Mouse (Mus musculus) ES-CJ7 (cell line): ENCODE data around the gene Atp8b2.

Experiments used
- DNase-seq: peaks from one replicate; pipeline ENCODE4 v3.0.0; 2011; ENCODE audit warnings: low read depth, low spot score

Atp8b2 gene

DNA sequence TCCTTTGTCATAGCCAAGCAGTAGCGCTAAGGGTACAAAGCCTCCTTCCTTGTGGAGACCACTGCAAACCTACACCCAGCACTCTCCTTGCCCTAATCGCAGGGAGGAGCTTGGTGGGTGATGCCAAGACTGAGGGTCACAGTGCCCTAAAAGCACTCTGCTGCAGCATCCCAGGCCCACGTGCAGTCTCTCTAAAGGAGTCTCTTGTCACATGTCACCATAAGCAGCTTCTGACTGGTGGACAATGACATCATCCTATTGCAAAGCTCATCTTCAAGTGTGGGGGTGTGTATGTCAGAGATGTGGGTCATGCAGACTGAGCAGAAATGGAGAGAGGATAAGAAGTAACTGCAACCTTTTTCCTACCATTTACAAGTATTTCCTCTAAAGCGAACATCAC lies 3.9 kb downstream of the Atp8b2 start:
- DNase-seq = no peak

DNA sequence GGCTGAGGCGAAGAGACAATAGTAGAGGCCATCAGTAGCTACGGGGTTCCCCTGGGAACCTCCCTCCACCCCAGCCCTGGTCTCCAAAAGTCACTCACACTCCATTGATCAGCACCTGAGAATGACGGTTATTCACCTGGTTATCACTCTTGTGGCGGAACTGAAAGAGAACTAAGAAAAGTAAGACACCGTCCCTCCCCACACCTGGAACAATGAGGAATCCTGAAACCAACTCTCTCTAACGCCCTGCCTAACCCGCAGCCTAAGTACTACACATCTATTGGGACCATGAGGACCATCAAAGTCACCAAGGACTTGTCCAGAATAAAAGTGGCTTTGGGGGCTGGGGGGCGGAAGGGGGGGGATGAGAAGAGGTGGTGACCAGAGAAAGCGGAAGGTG lies 5.4 kb downstream of the Atp8b2 start:
- DNase-seq = no peak

DNA sequence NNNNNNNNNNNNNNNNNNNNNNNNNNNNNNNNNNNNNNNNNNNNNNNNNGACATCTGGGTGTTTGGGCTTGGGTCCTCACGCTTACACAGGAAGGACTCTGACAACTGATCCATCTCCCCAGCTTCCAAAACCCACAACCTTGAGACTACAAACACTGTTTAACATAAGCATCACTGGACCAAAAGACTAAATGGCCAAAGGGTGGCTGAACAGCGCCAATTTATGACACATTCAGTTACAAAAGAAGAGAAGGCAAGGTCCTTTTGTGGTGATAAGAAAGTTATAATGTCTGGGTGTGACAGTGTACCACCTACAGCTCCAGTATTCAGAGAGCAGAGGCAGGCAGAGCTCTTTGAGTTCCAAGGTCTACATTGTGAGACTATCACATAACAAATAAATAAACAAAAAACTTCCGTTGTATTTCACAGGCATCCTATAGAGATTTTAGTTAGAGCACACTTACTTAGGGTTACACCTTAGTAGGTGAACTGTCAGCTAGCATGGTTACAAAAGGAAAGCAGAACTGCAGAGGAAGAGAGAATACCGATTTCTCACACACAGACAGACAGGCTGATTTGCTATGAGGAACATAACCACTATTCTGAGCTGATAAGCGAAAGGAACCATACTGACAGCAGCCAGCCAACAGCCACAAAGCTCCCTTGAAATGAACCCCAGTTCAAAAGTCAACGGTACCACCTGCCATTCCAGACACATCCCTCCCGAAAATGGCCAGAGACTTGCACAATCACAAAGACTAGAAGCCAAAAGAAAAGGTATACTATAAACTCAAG lies 6.9 kb downstream of the Atp8b2 start:
- peak; percentile 58 for DNase-seq

DNA sequence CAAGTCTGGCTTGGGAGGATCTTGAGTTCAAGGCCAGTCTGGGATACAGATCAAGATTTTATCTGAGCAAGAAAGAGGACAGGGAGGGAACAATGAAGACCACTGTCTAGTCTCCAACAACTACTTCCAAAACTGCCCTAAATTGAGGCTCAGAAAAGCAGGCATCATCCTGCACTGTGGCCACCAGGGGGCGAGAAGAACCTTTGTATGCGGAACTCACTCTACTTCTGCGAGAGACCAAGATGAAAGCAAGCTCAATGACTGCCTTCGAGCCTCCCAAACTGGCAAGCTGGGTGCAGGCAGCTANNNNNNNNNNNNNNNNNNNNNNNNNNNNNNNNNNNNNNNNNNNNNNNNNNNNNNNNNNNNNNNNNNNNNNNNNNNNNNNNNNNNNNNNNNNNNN lies 9.9 kb downstream of the Atp8b2 start:
- DNase-seq = peak; percentile 78

DNA sequence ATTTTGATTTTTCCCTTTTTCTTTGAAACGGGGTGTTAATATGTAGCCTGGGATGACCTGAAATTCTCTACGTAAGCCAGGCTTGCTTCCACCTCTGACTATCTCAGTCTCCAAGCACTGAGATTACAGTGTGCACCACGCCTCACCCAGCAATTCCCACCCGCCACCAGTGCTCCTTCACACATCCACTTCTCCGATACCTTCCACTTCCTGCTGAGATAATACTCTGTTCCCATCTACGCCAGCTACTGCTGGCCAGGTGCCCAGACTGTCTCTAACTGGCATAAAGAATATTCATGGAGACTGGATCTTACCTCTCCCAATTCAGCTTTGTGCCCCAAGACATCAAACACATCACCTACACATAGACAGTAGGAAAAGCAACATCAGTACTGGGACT lies 14.7 kb downstream of the Atp8b2 start:
- DNase-seq = no peak

DNA sequence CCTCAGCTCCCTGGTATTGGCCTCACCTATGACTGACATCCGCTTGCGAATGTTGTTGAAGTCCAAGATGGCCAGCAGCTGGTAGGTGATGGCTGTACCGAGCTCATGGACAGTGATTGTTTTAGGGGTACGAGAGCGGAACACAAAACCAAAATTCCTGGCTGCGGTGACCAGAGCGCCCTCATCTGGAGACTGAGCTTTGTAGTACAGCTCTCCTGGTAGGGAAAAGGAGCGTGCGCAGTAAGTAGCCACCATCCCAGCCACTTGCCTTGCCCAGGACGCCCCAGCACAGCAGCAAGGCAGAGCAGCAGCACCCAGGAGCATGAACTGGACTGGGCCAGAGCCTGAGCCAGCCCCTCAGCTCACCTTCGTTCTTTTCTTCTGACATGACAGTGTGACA lies 15.3 kb downstream of the Atp8b2 start:
- peak; percentile 43 for DNase-seq

DNA sequence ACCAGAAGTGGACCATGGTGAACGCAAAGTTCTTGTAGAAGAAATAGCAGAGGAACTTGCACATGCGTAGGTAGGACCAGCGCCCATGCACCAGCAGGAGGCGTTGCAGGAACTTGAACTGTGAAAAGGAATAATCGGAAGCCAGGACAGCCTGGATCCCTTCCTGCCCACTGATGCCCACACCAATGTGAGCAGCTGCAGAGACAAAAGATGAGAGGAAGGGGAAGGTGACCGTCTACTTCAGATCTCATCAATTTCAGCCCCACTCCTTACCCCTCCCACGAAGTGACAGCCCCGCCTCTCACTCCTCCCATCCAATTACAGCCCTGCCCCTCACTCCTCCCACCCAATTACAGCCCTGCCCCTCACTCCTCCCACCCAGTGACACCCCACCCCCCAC lies 18.3 kb downstream of the Atp8b2 start:
- DNase-seq = no peak

DNA sequence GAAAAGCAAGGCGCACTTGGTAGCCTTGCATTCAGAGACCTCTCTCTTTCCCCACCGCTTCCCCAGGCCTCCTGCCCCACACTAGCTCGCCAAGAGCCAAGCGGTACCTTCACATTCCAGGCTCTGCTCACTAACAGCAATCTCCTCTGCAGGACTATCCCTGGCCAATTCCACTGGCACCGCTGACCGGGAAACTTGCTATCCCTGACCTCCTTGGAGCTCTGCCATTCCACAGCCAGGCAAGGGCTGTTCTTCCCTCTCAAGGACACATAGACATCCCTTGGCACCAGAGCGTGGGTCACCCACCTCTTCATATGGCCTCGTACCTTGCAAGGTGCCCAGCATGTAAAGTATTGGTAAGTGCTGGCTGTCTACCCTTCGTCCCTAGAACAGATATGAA lies 20.4 kb downstream of the Atp8b2 start:
- no peak for DNase-seq

DNA sequence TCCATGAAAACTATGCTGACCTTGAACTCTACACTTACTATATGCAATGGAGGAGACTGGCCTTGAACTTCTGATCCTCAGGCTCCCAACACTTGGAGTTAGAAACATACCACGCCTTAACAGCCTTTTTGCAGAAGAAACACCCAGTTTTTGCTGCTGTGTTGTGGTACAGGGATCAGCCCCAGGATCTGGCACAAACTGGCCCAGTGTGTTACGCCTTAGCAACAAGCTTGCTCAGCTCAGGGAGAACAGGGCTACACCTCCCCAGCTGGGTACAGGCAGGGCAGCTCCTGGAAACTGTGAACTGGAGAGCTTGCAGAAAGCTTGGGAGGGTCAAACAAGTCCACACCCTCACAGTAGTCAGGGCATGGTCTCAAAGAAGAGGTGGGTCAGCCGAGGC lies 26.8 kb downstream of the Atp8b2 start:
- DNase-seq = peak; percentile 74

DNA sequence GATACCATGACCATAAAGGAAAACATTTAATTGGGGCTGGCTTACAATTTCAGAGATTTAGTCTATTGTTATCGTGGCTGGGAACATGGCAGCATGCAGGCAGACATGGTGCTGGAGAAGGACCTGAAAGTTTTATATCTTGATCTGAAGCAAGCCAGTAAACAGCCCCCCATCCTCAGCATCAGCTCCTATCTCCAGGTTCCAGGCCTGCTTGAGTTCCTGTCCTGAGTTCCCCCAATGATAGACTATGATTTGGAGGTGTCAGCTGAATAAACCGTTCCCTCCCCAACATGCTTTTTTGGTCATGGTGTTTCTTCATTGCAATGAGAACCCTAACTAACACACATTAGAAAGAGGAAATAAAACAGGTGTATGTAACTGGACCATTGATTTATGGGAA lies 30.4 kb downstream of the Atp8b2 start:
- no peak for DNase-seq

DNA sequence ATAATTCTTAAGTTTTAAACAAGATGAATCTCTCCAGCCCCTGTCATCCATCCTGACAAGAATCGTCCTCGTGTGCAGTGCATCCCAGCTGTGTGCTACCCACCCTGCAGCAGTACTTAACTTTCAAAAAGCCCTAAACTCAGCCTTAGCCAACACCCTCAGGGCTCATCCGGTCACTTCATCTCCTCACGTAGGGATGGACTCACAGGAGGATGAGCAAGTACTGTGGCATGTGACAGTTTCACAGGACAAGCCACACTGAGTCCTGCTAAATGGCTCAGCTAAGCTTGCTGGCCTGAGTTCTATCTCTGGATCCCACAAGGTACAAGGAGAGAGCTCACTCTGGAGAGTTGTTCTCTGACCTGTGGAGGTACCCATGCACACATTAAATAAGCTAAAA lies 34.4 kb downstream of the Atp8b2 start:
- DNase-seq = no peak

DNA sequence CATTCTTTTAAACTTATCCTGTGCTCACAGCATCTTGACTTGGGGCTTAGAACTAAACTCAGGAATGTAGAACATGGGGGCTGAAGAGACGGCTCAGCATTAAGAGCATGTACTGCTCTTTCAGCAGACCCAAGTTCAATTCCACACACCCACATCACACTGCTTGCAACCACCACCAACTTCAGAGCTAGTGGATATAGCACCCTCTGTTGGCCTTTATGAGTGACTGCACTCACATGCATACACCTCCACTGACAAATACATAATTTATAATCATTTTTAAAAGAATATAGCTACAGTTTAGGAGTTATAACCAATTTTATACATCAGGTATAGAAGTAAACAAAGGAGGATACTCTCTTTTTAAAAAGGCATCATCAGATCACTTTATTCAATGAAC lies 36.9 kb downstream of the Atp8b2 start:
- DNase-seq = peak; percentile 34

DNA sequence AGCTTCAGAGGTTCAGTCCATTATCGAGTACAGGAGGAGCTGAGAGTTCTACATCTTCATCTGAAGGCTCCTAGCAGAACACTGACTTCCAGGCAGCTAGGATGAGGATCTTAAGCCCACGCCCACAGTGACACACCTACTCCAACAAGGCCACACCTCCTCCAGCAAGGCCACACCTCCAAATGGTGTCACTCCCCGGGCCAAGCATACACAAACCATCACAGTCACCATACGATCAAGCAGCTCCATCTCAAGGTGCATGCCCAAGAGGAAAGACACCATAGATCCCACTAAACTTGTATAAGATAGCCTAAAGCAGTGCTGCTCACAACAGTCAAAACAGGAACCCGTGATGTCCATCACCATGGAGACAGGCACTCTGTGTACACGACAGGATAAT lies 42.6 kb downstream of the Atp8b2 start:
- DNase-seq = peak; percentile 23

DNA sequence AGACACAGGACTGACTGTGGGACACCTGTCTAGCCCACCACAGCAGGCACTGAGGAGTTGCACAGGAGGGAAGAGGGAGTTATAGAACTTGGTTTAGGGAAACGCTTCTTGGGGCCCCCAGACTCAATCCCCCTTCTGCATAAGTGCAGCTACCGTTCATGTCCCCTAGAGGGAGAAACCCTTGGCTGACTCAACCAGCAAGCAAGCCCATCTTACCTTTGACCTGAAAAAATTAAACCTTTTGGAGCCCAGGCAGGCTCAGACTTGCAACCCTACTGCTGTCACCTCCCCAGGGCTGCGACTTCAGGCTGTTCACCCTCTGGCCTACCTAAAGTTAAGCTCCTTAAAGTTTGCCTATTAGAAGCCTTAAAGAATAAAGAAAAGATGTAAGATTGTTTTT lies 45.9 kb downstream of the Atp8b2 start:
- DNase-seq = peak; percentile 21

DNA sequence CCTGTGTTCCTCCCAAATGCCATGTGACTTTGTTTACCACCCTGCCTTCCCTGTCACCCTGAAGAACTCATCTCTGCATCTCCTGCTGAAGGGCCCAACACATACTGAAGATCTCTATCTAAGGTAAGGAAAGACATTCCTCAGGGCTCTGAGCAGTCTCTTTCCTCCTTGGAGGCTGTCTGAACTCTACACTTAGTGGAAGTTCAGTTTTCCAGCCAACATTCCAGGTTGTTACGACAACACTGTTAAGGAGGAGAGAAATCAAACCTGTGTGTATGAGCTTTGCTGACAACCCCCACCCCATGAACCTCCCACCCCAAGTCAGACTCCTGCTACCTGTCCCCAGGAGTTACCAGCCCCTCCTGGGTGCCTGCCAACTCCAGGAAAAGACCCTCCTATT lies 46.7 kb downstream of the Atp8b2 start:
- no peak for DNase-seq

DNA sequence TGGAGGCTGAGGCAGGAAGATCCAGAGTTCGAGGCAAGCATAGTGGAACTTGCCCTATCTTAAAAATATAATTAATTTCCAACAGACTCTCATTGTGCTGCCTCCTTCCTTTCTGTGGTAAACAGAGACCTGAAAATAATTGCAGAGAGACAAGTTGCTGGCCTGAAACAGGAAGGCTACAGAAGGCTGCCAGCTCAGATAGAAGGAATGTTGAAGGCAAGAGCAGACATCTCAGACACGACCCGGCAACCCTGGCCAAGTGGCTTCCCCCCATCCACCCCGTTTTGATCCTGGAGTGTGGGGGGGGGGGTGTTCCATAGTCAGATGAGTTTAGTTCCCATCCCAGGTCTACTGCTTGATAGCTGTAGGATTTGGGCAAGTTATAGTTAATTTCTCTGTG lies 48.6 kb downstream of the Atp8b2 start:
- DNase-seq = no peak

DNA sequence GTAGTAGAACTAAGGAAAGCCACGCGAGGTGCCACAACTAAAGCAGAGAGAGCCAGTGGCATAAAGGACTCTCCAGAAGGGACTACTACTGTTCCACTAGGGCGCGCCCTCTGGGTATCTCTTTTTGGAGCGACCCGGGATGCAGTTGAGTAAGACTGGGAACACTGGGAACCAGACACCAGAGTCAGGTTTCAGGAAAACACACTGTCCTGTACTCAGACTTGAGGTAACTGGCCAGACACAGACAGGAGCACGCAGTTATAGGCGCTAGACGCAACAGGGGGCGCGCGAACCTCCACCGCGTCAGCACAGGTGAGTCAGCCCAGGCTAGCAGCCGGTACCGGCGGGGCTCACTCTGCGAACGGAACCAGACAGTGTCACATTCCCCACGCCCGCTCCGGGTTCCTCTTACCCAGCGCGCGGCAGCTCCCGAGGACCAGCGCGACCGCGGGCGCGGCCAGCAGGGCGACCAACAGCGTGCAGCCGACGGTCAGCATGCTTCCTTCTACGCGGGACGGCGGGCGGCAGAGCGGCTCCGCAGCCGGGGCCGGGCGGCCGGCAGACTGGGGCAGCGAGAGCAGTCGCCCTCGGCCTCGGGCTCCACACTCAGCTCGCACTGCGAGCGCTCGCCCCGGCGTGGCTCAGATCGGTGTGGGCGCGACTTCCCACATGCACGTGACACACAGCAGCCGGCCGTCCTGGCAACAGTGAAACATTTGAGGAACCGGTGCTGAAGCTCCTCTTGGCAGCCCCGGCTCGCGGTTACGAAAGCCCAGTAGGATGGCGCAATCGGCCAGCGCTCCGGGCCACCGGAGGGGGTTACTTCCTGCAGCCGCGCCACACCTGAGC lies 50.5 kb downstream of the Atp8b2 start, which contains the start of gene Il6ra:
Gene Il6ra (minus strand): TSS at position 654 of the 849 bp plus-strand sequence.
- peak; percentile 74 for DNase-seq

DNA sequence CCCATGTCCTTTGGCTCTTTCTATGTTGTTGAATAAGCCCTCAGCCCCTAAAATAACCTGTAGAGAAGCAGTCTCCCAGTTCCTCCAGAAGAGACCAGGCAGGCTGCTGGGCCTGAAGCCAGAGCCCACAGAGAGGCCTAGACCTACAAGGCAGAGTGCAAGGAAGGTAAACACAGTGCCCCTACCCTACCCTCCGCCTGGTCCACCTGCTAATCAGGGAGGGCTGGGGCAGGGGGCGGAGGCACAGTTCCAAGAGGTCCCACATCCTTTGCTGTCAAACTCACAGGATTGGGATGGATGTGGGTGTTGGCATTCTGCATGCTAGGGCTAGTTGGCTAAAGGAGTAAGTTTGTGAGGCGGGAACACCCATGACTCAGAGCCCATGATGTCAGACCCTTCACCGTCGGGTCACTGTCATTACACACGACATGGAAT lies 51.2 kb downstream of the Atp8b2 start:
- DNase-seq = no peak

DNA sequence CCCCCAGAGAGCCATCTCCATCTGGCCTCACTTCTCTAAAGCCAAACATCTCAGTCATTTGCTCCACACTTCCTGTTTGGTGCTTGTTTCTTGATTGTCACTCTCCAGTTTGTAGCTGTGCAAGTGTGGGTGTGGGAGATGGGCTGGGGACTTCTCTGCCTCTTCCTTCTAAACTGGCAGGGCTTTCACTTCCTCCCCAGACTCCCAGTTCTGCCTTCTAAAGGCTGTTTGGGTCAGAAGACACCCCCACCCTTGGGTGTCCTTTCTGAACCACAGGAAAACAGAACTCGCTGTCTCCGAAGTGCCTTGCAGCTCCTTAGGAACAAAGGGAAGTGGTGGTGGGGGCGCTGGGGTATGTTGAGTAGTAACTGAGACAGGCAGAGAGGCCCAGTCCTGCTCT lies 52.1 kb downstream of the Atp8b2 start:
- no peak for DNase-seq

DNA sequence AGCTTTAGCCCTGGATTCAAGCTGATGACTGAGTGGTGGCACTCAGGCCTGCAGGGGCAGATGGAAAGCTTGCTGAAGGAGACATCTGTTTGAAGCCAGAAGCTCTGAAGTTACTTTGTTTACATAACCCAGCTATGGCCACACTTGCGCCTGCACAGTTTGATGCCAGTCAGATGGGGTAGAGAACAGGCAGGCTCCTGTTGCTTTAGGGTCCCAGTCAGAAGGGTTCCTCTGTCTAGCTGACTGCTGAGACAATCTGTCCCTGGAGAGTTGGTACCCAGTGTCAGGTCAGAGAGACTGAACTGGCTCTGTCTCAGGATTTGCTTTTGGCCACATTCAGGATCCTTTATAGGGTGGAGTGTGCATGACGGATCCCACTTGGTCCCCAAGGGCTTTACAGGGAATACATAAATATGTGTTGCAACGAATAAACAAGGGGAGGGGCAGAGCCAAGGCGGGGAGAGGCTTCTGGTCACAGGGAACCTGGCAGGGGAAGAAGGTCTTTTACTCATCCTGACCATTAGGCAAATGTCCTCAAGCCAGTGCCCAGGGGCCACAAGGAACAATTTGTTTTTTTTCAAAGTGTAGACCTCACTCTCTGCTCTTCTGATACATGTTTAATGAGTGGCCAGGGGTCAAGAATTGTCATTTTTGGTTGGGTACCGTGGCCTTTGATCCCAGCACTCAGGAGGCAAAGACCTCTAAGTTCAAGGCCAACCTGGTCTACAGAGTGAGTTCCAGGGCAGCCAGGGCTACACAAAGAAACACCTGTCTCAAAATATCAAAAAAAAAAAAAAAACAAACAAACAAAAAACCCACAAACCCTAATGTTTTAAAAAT lies 53.4 kb downstream of the Atp8b2 start:
- no peak for DNase-seq

DNA sequence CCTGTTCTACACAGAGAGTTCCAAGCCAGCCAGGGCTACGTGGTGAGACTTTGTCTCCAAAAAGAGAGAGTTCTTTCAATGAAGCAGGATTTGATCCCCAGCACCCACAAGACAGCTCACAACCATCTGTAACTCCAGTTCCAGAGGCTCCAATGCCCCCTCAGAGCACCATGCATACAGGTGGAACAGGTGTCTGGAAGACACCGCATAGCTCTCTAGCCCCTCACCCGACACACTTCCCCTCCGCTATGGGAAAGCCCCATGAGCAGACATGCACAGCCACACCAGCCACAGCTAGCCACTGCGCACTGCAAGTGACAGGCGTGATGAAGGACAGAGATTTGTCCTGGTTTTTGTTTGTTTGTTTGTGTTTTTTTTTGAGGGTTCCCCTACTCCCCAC lies 54.5 kb downstream of the Atp8b2 start:
- no peak for DNase-seq

DNA sequence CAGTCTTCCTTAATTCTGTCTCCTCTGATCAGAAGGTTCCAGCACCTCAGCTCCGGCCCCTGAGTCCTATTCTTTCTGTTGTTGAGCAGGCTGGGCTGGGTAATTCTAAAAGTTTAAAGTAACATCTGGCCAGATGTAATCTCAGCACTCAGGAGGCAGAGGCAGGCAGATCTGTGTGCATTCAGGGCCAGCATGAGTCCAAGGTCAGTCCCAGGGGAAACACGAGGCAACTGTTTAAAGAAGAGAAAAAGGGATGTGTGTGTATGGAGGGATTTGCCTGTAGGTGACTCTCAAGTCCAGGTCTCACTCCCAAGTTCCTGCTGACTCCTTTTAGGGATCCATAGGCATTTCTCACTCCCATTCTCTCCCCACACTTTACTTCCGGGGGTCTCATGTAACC lies 55.5 kb downstream of the Atp8b2 start:
- DNase-seq = no peak
